Mouse (Mus musculus) heart, adult 2 months (tissue): ENCODE data around the gene Pdpn.

Experiments
- CTCF ChIP-seq: fragments of 200-600 bp; IDR thresholded peaks from 2 replicates; pipeline ENCODE4 v1.8.1; 2022; ENCODE audit warnings: antibody characterized with exemption, mild to moderate bottlenecking, moderate library complexity
- EP300 ChIP-seq: fragments of 200-500 bp; IDR thresholded peaks from 2 replicates; pipeline ENCODE4 v1.6.1; 2011; ENCODE audit warnings: low read depth, low read length, control low read depth; ENCODE audit not compliant: insufficient read depth
- POLR2A ChIP-seq: fragments of 200-500 bp; IDR thresholded peaks from 2 replicates; pipeline ENCODE4 v1.6.1; 2011; ENCODE audit warnings: mild to moderate bottlenecking, low read depth, low read length, control low read depth; ENCODE audit not compliant: insufficient read depth

DNA sequence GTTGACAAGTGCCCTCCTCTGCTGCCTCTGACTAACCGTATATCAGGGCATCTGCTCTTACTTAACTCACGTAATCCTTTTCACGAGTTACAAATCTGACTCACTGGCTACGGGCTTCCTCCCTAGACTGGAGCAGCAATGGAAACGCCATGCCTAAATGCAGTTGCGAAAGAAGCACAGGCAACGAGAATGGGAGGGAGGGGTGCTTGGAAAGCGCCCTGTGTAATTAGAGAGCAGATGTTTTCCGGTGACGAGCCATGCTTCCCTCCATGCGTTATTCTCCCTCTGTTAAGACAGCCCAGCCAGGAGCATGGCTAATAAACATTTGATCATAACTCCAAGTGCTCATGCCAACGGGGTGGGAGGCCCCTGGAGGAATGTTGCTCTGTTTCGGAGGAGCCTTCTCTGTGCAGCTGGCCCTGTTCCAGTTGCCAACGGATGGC lies 20.9 kb downstream of the Pdpn start:
- TF ChIP-seq CTCF (no peak), POLR2A (no peak), EP300 (no peak)
